Mouse (Mus musculus): ENCODE data around the gene Fam19a5.

Fam19a5 gene

DNA sequence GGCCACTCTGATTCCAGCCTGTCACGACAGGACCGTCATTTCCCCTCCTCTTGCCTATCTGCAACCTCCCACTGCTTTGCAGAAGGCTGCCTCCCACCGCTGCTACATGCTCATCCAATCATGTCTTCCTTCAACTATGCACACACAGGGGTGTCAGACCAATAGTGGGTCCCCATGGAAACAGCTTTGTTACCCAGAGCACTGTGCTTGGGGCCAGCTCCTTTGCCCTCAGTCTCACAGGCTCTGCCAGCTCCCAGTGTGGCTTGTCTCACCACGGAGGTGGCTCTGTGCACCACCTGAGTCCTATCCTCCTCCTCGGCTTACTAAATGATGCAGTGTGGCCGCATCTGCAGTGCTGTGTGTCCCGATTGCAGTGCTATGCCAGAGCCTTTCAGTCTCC is 123.3 kb downstream of the Fam19a5 start:
- no peak for DNase-seq

DNA sequence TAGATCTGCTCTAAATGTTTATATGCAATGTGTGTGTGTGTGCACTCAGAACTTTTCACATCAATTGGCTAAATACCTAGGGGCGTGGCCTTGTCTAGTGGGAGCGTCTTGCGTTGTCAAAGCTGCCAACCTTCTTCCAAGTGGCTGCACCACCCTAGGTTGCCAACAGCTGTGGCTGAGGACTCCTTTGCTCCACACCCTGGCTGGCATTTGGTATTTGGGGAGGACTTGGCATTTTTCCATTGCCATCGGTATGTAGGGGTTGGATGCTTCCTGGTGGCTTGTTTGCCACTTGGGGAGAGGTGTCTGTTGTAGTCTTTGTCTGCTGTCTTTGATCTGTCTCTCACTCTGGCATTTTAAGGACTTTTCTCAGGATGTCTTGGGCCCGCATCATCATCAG is 124.0 kb downstream of the Fam19a5 start:
- DNase-seq, result no peak

DNA sequence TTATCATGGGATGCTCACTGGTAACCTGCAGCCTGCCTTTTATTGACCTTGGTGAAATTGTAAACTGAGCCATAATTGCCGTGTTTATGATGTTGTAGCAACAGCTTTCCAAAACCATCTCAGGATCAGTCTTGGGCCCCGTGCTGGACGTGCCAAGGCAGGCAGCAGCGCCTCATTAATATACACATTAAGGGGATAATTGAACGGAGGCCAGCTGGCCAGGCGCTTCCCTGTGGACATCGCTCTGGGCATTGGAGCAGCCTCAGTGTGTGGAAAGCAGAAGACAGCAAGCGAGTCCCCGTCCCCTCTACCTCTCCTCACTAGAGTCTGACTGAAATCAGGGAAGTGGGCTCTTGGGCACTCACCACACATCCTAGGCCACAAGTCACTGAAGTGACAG is 127.8 kb downstream of the Fam19a5 start:
- DNase-seq, result no peak

DNA sequence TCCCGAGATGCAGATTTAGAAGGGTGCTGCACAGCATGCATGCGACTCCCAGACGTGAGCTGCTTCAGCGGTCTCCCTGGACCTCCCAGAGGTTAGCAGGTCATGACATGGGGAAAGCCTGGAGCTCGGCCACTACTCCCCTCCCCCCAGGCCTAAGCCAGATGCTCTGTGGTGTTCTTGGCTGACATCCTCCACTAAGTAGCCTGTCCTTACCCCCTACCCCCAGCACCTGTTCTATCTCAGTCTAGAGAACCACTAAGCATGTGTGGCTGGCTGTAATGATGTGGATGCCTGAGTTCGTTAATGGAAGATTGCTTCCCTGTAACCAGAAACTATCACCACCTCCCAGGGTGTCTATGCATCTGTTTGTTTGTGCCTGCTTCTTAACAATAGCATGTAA is 134.6 kb downstream of the Fam19a5 start:
- DNase-seq, result no peak

DNA sequence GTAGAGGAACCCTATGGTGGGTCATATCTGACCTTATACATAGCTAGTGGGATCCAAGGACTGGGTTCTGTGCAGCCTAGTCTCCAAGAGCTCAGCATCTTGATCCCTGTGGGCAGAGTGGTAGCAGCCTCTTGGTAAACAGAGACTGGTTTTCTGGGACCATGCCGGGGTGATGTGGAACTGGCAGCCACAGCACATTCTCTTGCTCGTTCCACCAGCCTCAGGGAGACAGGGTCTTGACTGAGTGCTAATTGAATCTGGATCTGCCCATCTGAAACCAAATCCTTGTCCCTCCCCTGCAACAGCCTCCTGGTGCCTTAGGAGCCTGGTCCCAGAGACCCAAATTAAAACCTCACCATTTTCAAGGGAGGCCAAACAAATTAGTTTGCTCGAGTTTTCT is 138.3 kb downstream of the Fam19a5 start:
- no peak for DNase-seq

DNA sequence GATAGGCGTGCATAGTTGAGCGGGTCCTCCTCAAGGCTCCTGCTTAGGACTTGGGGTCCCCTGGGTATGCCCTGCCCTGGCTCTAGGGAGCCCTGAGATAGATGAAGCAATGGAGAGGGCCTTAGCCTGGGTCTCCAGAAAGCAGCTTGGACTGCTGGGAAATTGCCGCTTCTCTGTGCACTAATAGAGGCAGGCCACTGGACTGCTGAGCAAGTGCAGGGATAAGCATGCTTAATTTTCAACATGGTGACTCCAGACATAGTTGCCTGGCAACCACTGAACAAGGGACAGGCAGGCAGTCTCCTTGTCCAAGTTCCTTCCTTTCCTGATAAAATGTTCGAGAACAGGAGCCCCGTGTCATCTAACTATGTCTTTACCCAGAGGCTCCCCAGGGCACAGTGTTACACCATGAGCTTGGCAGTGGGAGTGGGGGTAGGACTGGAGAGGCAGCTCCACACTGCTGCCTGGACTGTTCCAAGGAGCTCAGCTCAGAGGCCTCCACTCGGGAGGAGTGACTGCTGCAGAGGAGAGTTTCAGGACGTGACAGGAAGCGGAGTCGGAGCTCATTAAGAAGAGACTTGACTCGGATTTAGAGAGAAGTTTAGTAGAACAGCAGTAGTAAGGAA is 142.4 kb downstream of the Fam19a5 start:
- DNase-seq, result no peak

DNA sequence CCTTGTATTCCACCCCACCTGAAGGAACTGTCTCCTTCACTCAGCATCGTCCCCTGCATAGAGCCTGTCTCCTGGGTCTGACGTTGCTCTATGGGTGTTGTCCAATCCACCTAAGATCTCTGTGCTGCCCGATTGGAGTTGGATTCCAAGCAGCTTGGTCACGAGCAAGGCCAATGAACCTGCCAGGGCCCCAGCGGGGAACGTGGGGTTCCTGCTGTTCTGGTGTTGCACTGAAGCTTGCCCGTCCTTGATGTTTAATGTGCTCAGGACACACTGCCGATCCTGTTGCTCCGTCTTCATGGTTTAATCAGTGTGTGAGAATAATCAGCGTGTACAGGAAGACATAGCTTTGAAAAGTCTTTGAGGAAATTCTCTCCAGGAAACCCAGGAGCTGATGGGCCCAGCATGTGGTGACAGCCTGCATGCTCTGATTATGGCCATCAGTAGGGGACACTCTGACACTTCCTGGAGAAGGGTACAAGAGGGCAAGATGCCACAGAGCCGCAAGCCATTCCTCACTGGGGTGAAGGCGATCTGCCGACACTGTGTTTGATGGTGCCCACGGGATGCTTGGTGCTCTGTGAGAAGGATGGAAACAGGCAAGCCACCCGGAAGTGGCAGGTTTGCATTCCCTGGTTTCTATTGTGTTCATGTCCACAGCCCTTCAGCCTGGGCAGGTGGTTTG is 147.3 kb downstream of the Fam19a5 start:
- DNase-seq, result no peak

DNA sequence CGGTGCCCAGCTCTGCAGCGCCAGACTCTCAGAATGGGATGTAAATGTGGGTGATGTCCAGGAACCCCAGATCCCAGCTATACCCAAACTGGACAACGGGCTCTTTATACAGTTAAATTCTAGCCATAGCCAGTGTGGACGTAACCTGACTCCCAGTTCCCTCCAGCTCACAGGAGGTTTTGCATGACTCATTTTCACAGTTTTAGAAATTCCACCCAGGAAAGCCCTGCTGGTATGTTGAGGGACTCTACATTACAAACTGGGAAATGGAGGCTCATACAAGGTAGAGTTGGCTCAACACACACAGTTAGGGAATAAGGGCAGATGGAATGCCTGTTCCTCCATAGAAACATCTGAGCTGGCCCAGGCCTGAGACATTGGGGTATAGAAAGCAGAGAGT is 147.9 kb downstream of the Fam19a5 start:
- no peak for DNase-seq

DNA sequence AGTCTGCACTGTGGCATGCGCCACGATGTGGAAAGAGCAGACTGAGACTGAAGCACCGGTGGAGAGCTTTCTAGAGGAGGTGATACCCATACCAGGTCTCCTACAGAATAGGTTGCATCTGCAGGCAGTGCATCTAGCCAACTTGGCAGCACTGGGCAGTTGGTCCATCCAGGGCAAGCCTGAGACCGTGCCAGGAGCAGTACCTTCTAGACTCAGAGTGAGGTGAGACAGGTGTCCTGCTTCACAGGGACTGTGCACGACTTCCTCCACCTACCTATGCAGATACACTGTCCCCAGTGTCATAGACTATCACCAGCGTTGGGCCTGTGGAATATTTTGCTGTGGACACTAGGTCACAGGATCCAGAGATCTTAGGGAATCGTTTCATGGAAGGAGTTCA is 148.3 kb downstream of the Fam19a5 start:
- DNase-seq, result no peak

DNA sequence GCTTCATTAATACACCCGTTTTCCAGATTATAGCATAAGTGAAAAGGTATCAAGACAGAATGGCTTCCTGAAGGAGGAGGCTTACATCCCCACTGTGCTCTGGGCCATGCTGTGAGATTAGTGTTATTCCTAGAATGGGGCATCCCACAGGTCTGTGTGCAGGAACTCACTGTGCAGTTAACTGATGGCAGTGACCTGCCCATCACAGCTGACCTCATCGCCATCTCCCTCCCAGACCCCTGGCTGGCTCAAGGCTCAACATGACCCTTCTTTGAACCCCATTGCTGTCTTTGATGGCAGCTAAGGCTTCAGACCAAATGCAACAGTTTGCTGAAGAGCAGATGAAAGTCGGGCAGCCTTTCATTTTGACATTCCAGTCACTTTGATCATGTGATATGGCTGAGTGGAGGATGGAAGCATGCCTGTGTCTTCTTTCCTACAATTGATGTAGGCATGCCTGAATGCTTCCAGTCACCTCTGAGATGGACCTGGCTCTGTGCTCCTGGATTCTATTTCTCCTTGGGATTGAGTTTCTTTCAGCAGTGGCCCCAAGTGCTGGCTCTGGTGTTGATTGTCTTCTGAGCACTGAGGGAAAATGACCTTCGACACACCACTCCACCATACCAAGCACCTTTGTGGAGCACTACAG is 148.9 kb downstream of the Fam19a5 start:
- no peak for DNase-seq

DNA sequence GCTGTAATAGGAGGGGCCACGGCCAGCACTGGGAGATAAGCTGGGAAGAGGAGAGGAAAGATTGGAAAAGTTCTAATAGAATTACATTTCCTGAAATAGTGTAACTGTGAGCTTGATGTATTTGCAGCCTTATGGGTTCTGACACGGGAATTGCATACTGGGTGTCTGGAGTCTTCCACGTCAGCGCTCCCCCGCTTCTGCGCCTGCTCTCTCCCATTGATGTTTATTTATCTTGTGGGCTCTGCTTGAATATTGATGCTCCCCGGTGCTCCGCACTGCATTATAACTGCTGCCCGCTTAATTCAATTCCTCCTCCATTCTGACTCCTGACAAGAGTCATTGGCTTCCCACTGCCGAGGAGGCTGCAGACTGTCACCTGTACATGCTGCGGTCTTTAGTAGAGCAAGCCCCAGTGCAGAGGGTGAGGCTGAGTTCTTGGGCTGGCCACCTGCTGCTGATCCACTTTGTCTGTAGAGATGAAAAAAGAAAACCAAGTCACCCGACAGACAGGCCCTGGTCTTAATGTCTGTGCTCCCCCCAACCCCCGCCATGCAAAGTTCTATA is 153.4 kb downstream of the Fam19a5 start:
- DNase-seq, result no peak

DNA sequence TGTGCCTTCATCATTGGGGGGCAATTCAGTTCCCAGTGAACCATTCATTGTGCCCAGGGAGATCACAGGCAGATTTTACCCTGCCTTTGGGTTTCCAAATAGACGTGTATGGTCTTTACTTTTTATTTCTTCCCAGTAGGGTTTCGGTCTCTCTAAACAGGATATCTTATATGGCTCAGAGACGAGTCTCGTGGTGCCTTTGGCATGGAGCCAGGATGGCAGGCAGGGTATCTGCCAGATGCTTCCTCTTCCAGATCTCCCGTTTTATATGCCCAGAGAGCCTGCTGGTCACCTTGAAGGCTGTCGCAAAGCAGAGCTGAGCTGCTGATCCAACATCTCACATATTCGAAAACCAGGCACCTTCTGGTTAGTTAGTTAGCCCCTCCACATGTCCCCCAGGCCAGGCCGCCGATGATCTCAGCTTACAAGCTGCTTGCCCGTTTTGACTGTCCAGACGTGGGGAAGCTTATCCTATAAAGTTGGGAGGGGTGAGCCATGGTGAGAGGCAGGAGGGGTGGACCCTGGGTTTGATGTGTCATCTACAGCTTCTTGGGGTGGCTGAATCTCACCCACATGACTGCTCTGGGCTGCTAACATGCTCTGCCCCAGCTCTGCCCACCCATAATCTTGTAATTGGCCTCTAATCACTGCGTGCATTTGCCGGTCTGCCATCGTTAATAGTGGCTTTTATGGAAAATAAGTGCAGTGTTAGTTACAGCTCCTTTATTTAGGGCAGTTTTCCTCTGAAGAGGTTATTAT is 154.6 kb downstream of the Fam19a5 start:
- DNase-seq, result no peak

DNA sequence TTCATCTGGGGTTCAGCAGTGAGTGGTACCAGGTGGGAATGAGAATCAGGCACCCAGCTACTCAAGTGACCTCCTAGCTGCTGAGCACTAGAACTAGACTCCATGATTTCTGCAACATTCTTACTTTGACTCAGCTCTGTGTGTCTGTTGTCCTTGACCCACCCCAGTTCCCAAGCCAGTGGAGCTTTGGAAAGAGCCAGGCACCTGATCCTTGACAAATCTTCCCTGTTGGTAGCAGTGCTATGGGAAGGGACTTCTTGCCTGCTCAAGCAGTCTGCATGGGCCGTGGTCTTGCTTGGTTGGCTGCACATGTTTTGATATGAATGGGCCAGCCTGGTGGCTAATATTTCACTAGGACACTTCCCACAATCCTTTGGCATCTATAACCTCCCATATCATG is 158.7 kb downstream of the Fam19a5 start:
- DNase-seq, result no peak

DNA sequence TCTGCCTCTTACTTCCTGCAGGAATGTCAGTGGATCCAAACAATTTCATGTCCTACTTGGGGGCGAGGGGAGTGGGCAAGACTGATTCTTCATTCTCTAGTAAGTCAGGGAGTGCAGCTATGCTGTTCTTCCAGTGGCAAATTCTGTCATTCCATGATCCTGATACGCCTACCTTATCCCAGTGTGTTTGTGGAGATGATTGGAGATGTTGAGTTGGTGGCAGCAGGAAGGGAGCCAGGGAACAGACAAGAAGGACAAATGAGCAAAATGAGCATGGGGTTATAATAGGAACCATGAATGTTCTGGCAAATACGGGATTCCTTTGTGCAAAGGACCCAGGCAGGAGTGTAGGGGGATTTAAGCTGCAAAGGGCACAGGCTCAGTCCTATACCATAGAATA is 159.2 kb downstream of the Fam19a5 start:
- no peak for DNase-seq

DNA sequence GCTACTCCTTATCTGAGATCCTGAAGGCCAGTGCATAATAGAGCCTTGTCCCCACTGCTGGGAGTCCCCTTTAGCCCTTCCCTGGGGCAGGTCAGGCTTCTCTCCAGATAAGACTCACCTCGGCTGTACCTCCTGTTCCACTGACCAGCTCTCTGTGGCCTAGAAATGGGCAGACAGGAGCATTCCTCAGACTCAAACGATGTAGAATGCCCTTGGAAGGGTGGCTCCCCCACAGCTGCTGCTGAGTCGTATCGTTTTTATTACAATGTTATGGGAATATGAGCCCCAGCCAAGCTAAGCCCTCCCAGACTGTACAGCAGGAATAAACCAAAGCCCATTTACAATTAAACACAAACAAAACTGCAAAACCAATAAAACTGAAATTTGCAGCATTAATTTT is 167.7 kb downstream of the Fam19a5 start:
- DNase-seq, result no peak

DNA sequence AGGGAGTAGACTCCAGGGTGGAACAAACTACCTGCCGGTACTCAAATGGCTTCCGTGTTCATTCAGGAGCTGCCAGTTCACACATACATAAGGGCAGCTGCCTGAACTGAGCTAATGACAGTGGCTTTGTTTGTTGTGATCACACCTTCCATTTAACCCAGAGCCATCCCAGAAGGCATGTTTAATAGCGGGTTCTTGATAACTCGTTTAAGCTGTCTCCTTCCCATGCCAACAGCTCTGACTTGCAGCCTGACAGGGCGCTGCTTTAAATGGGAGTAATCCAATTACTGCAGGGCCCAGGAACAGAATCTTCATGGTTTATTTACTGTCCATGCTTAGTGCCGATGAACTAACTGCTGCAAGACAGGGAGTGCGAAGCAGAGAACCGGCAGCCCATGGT is 168.1 kb downstream of the Fam19a5 start:
- DNase-seq, result no peak

DNA sequence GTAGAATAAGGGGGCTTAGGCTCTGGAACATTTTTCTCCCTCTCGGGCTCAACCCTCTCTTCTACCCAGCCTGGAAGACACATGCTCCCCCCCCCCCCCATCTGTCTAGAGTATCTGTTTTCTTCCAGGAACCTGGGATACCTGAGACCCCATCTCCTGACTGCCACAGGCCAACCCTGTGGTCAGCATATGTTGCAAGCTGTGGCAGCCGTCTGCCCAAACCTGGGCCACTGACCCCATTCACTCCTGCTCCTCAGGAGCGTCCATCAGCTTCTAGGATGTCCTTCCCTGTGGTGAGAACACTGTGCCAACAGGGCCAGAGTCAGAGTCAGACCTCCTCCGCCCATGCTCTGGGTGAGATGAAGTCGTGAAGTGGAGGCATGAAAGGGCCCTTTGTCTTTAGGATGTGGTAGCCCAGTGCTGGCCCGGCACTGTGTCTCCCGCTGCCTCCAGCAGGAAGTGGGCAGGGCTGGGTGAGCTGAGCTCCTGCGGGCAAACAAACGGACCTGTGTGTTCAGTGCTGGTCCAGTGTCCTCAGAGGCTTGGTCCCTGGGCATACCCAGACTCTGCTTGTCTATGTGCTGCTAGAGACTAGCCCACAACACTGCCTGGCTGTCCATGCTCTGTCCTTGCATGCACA is 171.1 kb downstream of the Fam19a5 start:
- DNase-seq, result no peak

DNA sequence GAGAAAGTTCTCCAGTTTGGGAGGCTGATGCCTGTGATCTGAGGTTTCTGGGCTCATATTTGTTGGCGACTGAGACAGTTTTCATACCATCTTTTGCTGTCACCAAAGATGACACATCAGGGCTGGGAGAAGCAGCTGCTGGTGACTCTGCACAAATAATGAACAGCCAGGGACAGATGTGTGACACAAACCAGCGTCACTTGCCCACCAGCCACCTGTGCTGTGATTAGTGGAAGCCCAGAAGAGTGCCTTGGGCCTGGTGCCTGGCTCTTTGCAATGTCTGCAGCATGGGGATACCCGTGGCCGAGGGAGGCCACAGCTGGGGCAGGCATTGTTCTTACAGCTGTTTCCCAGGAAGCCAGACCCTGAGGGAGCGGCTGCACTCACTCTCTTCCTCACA is 173.0 kb downstream of the Fam19a5 start:
- DNase-seq, result no peak

DNA sequence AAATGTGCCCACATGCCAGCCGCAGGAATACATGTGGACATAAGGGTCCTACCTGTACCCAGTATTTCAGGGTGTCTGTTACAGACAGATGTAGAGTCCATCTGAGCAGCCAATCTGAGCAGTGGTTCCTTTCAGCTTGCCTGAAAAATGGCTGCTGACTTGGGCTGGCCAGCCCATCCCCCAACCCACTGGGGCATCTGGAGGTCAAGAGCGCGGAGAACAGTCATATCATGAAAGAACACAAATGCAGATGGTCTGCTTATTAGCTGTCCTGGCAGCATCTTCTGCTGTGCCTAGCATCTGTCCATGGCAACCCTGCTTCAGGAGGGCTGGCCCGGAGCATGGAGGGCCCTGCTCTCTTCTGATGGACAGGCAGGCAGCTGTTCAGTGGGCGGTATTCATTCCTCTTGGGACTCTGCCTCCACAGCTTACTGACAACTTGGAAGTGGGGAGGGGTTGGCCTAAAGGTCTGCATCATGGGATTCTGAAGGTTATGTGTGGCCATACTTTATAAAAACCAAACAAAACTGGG is 179.4 kb downstream of the Fam19a5 start:
- DNase-seq, result no peak

DNA sequence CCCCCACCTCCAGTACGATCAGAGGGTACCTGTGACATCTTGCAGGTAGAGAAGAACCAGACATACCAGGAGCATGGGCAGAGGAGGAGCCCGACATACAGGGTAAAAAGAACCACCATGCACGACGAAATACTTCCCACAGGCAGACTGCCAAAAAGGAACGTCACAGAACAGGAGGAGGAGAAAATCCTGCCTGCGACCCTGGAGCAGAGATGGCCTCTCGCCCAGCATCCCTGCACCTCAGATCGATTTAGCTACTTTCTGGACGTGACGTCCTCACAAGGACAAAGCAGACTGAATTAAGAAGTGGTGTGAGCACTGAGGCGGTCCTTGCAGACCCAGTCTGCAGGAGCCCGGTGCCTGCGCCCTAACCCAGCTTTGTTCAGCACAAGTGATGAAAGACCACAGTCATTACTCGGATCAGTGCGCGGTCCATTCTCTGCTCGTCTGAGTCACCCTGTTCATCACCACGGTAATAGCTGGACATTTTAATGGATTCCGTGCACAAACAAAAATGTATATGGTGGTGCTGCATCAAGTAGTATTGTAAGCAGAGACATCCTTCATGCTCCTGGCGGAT is 182.6 kb downstream of the Fam19a5 start:
- no peak for DNase-seq

DNA sequence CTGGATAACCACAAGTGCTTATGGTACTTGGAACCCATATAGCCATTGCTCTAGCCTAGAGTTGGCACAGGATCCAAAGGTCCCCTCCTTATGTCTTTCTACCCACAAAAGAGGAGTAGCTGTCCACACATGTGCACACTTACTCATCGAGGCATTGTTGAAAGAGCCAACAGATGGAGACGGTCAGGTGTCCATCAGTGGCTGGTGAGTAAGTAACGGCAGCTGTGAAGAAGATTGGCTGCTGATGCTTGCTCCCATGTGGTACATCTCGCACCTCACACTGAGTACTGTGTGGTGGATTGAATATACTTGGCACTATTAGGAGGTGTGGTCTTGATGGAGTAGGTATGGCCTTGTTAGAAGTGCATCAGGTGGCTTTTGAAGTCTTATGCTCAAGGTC is 192.2 kb downstream of the Fam19a5 start:
- no peak for DNase-seq

DNA sequence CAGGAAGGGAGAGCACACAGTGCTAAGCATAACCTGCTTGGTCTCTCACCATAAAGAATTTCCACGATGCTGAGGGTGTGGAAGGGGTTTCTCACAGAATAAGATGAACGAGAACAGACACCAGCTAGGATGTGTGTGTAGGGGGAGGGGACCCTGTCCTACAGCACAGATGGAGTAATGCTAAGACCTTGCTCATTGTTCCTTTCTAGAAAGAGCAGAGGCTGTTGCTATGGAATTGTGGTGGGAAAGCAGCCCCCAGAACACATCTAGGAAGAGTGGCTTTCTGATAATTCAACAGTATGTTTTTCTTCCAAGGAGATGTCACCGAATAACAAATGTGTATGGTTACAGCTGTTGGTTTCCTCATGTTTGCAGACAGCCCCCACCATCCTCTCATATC is 211.4 kb downstream of the Fam19a5 start:
- DNase-seq, result no peak
